Mouse (Mus musculus) left cerebral cortex, postnatal 10 days (tissue): Measurements from ENCODE around the gene Ndufa5. TPM values are rescaled to one million over a fixed set of nuclear protein-coding genes. Genes with fewer than 3 reads are reported as not detected.
A peak's percentile ranks its signal among the peaks of the same experiment; 100 is the strongest.

Source experiments
- DNase-seq, 2 experiments: peaks; one replicate each; pipeline ENCODE4 v3.0.0; 2021 to 2022; ENCODE audit warnings: low spot score in 2 of 2, mixed read lengths in 1 of 2; ENCODE audit errors: extremely low spot score in 1 of 2
- intact Hi-C: fragments of 180-260 bp; cut with DNase I; formaldehyde crosslinking; loops from one replicate; pipeline ENCODE4 v1.15.1; 2025
- total RNA-seq, 2 experiments: library from RNA; stranded (reverse); gene quantifications; 2 replicates each; pipeline ENCODE4 v1.2.3; 2021

Gene Ndufa5
- total RNA-seq: 100 to 1,000 TPM; 220 to 239 TPM

GRCm38 (mm10) chr6:24527155-24528063, at the start of gene Ndufa5:
Gene Ndufa5 (minus strand): TSS chr6:24528013.
- intact Hi-C loops: loop anchor here (5.0 to 10.0 kb wide), 2 partner anchors 195 to 1033 kb away; no protein-coding TSS in a partner anchor

GRCm38 (mm10) chr6:24573319-24573718, 45.5 kb upstream of the Ndufa5 start:
- DNase-seq: no peak
- intact Hi-C loops: no loop called here

More at GRCm38 (mm10) chr6:24527155-24528063, at the start of gene Ndufa5:
- DNase-seq: peak; percentile 87 to 95

DNA sequence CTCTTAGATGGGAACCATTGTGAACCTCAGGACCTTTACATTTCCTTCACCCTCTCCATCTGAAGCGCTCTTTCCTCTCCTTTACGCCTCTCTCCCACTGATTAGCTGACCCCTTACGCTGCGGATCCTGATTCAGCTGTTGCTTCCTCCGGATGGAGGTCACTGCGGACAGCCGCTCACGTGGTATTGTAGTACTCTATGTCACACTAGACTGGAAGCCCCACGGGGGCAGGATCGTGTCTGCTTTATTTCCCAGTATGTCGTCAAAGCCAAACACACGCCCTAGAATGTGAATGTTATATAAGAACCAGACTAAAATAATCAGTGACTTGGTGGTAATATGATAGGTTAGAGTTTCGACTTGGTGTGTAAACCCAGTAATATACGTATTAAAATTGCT, 44.6 kb upstream of the Ndufa5 start:
- intact Hi-C loops: no loop called here
- DNase-seq: no peak

DNA sequence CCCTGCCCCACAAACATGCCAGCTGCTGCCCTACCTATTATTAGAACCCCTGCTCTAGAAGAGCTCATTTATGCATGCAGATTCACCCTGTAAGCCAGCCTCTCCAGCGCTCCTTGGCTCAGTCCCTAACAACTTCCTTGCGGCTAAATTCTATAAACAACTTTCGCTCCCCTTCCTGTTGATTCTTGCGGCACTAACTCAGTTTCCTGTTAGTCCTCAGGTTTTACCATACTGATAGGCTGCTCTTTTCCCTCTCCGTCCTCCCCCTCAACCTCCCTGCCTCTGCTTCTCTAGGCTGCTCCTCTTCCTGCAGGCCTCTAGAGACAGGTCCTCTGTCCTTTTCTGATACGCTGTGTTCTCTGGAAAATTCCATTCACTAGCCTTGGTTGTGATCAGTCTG, 43.3 kb upstream of the Ndufa5 start:
- intact Hi-C loops: no loop called here
- no peak for DNase-seq

- no peak for DNase-seq
- intact Hi-C loops: no loop called here
Measured at GRCm38 (mm10) chr6:24570278-24570677, 42.5 kb upstream of the Ndufa5 start.

GRCm38 (mm10) chr6:24569711-24570110, 41.9 kb upstream of the Ndufa5 start:
- DNase-seq: no peak
- intact Hi-C loops: loop anchor here (10.0 kb wide), 2 partner anchors 155 to 1175 kb away; no protein-coding TSS in a partner anchor

DNA sequence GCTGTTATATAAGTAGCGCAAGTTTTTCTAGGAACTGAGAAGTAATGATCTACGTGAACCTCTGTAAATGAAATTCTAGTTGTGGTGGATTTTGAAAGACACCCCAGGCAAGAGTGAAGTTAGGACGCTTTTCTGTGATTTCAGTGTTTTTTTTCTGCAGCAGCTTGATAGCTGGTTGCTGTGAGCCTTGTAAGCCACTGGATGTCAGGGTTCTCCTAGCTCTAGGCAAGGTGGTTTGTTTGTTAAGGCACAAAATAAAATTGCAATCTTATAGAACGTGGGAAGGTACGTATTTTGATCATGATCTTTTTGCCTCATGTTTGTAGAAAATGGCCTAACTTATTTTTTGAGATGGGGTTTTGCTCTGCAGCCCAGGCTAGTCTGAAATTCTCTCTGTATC, 41.1 kb upstream of the Ndufa5 start:
- DNase-seq: no peak
- intact Hi-C loops: loop anchor here (10.0 kb wide), 2 partner anchors 156 to 1176 kb away; no protein-coding TSS in a partner anchor

- DNase-seq: no peak
- intact Hi-C loops: loop anchor here (10.0 kb wide), 2 partner anchors 160 to 1180 kb away; no protein-coding TSS in a partner anchor
Measured at GRCm38 (mm10) chr6:24564886-24565285, 37.1 kb upstream of the Ndufa5 start.

DNA sequence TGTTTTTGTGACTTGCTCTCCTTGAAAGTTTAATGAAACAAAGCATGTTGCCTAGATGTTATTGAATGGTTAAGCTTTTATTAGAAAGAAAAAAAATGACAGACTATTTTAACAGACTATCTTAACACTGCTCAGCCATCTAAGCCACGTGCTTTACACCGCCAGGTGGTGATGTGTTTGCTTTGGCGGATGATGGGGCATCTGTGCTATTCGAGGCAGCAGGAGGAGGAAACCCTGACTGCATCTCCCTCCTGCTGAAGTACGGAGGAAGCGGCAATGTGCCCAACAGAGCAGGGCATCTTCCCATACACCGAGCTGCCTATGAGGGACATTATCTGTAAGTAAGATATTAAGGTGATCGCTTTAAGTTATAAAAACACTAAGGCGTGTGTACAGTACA, 36.3 kb upstream of the Ndufa5 start:
- intact Hi-C loops: loop anchor here (10.0 kb wide), 2 partner anchors 161 to 1181 kb away; no protein-coding TSS in a partner anchor
- DNase-seq: peak in 1 of 2 experiments; percentile 25

GRCm38 (mm10) chr6:24555488-24555887, 27.7 kb upstream of the Ndufa5 start:
- intact Hi-C loops: no loop called here
- no peak for DNase-seq

DNA sequence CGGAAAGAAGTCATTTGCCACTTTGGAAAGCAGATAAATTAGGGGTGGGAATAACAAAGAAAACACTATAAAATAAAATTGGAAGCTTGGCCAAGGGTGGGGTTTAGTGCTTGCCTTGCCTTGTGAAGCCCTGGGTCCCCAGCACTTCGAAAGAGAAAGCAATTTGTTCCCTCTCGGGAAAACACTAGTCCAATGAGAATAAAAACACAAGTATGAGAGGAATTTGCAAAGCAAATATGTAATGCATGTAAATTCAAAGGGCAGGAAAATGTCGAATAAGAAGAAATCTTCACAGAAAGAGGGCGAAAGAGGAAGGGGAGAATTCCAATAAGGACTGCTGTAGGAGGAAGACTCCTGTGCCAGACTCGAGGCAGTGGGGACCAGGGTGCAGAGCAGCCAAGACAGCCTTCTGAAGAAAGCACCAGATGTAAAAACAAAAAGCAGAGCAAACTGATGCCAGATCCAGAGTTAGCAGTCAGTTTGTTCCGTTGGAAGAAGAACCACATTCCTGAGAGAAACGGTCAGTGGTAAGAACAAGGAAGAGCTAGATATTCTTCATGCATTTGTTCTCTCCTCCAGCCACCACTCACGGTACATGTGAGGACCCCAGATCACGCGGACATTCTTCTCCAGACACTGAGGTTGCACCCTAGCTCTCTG, 26.7 kb upstream of the Ndufa5 start:
- no peak for DNase-seq
- intact Hi-C loops: no loop called here

- no peak for DNase-seq
- intact Hi-C loops: no loop called here
Measured at GRCm38 (mm10) chr6:24552046-24552445, 24.2 kb upstream of the Ndufa5 start.

DNA sequence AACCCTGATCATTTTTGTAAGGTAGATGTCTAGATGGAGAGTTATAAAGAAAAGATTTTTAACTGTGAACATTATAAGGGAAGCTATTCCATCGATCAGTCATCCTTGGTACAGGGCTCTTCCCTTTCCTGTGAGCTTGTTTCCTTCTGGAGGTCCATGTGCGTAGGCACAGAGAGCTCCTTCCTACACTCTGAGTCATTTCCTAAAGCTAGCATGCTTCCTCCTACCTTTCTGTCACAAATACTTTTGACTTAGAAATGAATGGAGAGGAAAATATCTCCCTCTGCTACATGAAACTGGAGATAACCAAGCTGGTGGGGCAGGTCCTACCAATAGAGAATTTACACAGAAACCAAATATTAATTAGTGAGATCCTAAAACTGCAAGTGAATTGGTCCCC, 22.0 kb upstream of the Ndufa5 start:
- intact Hi-C loops: no loop called here
- no peak for DNase-seq

GRCm38 (mm10) chr6:24546716-24547420, 19.1 kb upstream of the Ndufa5 start:
- intact Hi-C loops: no loop called here

DNA sequence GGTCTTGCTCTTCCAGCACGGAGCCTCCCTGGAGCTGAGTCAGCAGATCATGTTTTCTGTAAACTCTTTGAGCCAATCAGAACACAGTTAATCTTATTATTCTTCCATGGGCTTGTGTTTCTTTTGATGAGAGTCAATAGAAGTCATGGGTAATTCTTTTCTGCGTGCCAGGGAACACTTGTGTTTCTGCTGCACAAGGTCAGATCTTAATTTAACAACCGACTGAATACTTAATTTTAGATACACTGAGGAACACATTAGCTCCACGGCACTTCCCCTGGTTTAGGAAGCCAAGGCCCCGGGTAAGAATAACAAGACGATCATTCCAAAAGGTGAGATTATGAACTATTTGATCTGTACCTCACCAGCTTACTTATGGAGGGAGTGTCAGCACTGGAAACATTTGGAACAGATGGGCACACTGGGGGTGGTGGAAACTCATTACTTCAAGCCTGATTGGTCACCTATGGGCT, 15.3 kb upstream of the Ndufa5 start:
- DNase-seq: no peak
- intact Hi-C loops: no loop called here

More at GRCm38 (mm10) chr6:24546716-24547420, 19.1 kb upstream of the Ndufa5 start:
- DNase-seq: no peak

- DNase-seq: no peak
- intact Hi-C loops: no loop called here
Measured at GRCm38 (mm10) chr6:24542393-24542792, 14.6 kb upstream of the Ndufa5 start.

DNA sequence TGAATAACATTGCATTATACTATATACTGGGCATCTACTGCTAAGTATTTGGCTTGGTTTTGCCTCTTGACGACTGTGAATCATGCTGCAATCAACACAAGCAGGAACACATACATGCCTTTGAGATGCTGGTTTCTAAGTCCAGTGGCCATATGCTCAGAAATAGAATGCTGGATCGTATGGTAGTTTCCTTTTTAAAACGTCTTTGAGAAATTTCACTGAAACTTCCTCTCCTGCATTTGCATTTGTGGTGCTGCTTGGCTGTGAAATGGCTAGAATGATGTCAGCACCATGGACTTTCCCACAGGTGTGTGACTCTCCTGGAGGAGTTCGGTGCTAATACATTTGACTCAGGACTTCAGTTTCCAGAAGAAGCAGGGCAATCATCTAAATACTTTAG, 12.3 kb upstream of the Ndufa5 start:
- DNase-seq: no peak
- intact Hi-C loops: no loop called here

DNA sequence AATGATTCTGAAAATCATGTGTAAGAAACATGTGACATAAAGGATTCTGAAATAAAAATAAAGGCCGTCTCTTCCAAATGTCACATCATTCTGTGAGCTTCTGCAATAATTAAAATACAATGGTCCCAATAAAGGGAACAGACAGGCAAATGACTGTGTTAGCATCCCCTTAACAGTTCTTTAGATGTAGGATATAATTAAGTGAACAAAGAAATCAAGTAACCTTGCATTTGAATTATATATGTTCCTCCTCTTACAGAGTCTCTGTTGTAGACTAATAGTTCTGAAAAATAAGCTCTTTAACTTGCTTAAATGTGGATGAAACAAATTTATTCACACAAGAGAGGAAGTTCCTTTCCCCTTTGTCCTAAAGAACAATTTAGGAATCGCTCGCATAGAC, 10.6 kb upstream of the Ndufa5 start:
- intact Hi-C loops: no loop called here
- DNase-seq: no peak

DNA sequence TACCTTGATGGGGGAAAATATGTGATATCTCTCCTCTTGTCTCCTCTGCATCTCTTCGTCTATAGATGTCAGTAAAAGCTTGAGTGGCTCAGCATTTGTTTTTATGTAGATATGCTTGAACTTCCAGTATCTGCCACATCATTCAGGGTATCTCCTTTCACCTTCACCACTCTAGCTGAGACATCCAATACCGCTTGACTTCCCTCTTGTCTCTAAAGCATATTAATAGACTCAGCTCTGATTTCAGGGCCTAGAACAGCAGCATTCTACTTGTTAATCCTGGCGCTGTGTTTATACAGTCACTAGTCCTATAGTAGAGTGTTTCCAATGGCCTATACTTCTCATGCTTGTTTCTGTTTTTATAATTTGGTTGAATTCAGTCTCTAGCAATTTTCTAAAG, 5.0 kb upstream of the Ndufa5 start:
- no peak for DNase-seq
- intact Hi-C loops: no loop called here
